Mouse (Mus musculus) hindbrain, embryonic 16.5 days (tissue): Measurements from ENCODE around the gene Fam240a. TPM values are rescaled to one million over a fixed set of nuclear protein-coding genes. Genes with fewer than 3 reads are reported as not detected.

Experiments
- ATAC-seq: fragments of 200-750 bp; cut with Nextera tagmentation; 2 replicates; pipeline ENCODE4 v1.8.0; 2017; ENCODE audit warnings: moderate TSS enrichment, moderate library complexity
- H3K27ac ChIP-seq: fragments of 300-500 bp; sonication (generic); 2 replicates; pipeline ENCODE4 v1.5.1; 2014; ENCODE audit warnings: low read depth, mild to moderate bottlenecking, control low read depth, low read length, moderate library complexity
- H3K27me3 ChIP-seq: fragments of 300-500 bp; sonication (generic); replicated peaks from 2 replicates; pipeline ENCODE4 v1.6.1; 2014; ENCODE audit warnings: low read length; ENCODE audit not compliant: control insufficient read depth, insufficient read depth
- H3K36me3 ChIP-seq: fragments of 300-500 bp; sonication (generic); 2 replicates; pipeline ENCODE4 v1.6.1; 2014; ENCODE audit warnings: mild to moderate bottlenecking, low read length, moderate library complexity, mixed read lengths; ENCODE audit not compliant: control insufficient read depth, insufficient read depth
- H3K4me1 ChIP-seq: fragments of 300-500 bp; sonication (generic); 2 replicates; pipeline ENCODE4 v1.6.1; 2014; ENCODE audit warnings: low read depth, low read length; ENCODE audit not compliant: control insufficient read depth, insufficient read depth
- H3K4me2 ChIP-seq: fragments of 300-500 bp; sonication (generic); 2 replicates; pipeline ENCODE4 v1.6.1; 2014; ENCODE audit warnings: mild to moderate bottlenecking, low read length, control low read depth, moderate library complexity
- H3K4me3 ChIP-seq: fragments of 300-500 bp; sonication (generic); 2 replicates; pipeline ENCODE4 v1.5.1; 2014; ENCODE audit warnings: mild to moderate bottlenecking, low read length, control low read depth, moderate library complexity
- H3K9ac ChIP-seq: fragments of 300-500 bp; sonication (generic); 2 replicates; pipeline ENCODE4 v1.6.1; 2014; ENCODE audit warnings: low read depth, mild to moderate bottlenecking, control low read depth, low read length, moderate library complexity
- H3K9me3 ChIP-seq: fragments of 300-500 bp; sonication (generic); 2 replicates; pipeline ENCODE4 v1.6.1; 2014; ENCODE audit warnings: mild to moderate bottlenecking, low read length, moderate library complexity; ENCODE audit not compliant: control insufficient read depth
- whole genome bisulfite sequencing: fragments of 180-500 bp; shearing (Covaris S2); extraction: QIAGEN DNeasy Blood & Tissue Kit; methylation state at CpG from one replicate; pipeline ENCODE4 v1.1.7; 2014; 5-methylcytosine and 5-hydroxymethylcytosine counted together
- microRNA-seq: library from miRNA; unstranded; fragments of <30 nt; microRNA quantifications from one replicate; pipeline ENCODE4, GENCODE M21; 2017
- polyA plus RNA-seq: library from polyadenylated mRNA; unstranded; fragments of >200 nt; fragmentation: Nextera tagmentation; extraction: Ambion mirVana; gene quantifications from 2 replicates; pipeline ENCODE4 v1.2.1, GENCODE M21; 2015

Fam240a gene
- polyA plus RNA-seq, 1 experiment from 2014 or later: not detected

DNA sequence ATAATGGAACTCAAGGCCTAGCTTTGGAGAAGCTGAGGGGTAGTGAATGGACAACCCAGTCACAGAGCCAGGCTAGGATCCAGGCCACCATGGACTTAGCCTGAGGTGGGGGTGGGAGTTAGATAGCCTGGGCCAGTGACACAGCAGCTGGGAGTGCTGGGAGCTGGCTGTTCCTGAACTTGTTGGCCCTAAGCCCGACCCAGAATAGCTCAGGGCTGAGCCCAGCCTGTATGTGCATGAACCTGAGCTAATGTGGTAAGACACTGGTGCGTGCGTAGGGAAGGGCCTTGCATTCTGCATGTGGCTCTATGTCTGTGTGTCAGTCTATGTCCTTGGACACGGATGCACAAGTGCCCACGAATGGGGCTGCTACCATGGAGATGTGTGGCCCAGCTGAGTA, 38.8 kb downstream of the Fam240a start:
- H3K36me3 ChIP-seq: no peaks in the 10 kb centered on the region
- H3K4me1 ChIP-seq: peaks cover 41% of the 10 kb centered on the region
- H3K27ac ChIP-seq: no peak overlapping the region
- ATAC-seq: peak; percentile 27; the same call in 1 of the 2 replicates
- H3K9ac ChIP-seq: no peak overlapping the region
- H3K27me3 ChIP-seq: peaks cover 15% of the 10 kb centered on the region
- H3K9me3 ChIP-seq: no peaks in the 10 kb centered on the region
- no peak overlapping the region for H3K4me2 ChIP-seq
- no peak overlapping the region for H3K4me3 ChIP-seq
- 77% methylated on average over 5 of the region's 5 CpGs for WGBS

DNA sequence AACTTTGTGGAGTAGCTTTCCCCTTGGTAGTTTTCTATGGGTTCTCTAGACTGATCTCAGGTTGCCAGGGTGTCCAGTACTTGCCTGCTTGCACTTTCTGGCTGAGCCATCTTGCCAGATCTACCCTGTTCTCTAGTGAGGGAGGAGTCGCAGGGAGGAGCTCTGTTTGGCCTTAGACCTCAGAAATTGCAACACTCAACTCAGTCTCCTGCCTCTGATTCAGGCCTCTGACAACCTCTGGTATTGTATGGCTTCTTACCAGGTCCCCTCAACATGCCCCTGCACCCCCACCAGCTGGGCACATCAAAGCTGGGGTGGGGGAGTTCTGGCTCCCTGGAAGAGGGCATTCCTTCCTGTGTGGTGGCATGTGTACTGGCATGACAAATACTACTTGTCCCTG, 39.3 kb downstream of the Fam240a start:
- H3K27ac ChIP-seq: no peak overlapping the region
- H3K4me3 ChIP-seq: no peak overlapping the region
- H3K4me2 ChIP-seq: no peak overlapping the region
- H3K27me3 ChIP-seq: peaks cover 15% of the 10 kb centered on the region
- H3K36me3 ChIP-seq: no peaks in the 10 kb centered on the region
- ATAC-seq: no peak
- H3K9ac ChIP-seq: no peak overlapping the region
- no peaks in the 10 kb centered on the region for H3K9me3 ChIP-seq
- peaks cover 41% of the 10 kb centered on the region for H3K4me1 ChIP-seq
- 100% methylated on average over 1 of the region's 1 CpGs for WGBS

DNA sequence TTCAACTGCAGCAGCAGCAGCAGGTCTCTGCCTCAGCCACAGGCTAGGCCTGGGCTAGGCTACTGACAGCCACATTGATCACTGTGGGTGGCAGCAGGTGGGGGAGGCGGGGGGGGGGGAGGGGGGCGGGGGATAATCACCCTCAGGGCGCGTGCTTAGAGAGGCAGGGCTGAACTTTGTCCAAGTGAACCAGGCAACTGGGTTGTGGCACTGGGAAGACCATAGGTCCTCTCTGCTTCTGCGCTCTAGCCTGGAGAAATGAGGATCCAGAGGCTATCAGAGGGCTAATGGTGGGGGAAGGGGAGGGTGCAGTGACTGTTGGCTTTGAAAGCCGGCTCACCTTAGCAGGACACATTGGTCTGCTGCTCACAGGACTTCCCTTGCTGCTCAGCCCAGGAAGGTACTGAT, 41.4 kb downstream of the Fam240a start:
- no peak; the same call in 1 of the 2 replicates for ATAC-seq
- no peak overlapping the region for H3K9ac ChIP-seq
- 9% methylated on average over 6 of the region's 6 CpGs for WGBS
- no peaks in the 10 kb centered on the region for H3K9me3 ChIP-seq
- no peak overlapping the region for H3K4me3 ChIP-seq
- peaks cover 34% of the 10 kb centered on the region for H3K4me1 ChIP-seq
- peaks cover 4% of the 10 kb centered on the region for H3K27me3 ChIP-seq
- peak overlapping the region; percentile 58 for H3K27ac ChIP-seq
- no peaks in the 10 kb centered on the region for H3K36me3 ChIP-seq
- H3K4me2 ChIP-seq: no peak overlapping the region

DNA sequence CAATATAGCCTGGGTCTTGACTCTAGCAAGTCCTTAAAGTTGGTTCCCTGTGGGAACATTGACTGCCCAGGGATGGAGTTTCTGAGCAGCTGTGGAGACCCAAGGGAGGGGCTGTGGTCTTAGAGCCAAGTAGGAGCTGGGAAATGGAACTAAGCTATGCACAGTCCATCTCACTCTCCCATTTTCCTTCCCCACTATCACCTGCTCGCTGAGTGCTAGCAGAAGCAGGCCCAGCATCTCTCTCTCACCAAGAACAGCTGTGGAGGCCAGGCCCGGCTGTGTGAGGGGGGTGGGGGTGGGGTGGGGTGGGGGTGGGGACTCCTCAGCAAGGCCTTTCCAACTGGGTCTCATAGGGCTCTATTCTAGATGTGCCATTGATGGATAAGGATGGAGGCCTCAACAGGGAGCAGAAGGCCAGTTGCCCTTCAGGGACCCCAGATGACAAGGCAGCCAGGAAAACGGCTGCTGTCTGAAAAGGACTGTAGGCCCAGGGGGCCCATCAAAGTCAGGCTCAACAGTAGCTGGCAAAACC, 41.9 kb downstream of the Fam240a start:
- no peak overlapping the region for H3K4me3 ChIP-seq
- no peaks in the 10 kb centered on the region for H3K36me3 ChIP-seq
- peaks cover 30% of the 10 kb centered on the region for H3K4me1 ChIP-seq
- H3K9me3 ChIP-seq: no peaks in the 10 kb centered on the region
- 0% methylated on average over 3 of the region's 3 CpGs for WGBS
- peak; percentile 38 for ATAC-seq
- peak overlapping the region; percentile 72 for H3K4me2 ChIP-seq
- peak overlapping the region; percentile 58 for H3K27ac ChIP-seq
- H3K27me3 ChIP-seq: peaks cover 1% of the 10 kb centered on the region; the same call in 1 of the 2 replicates
- H3K9ac ChIP-seq: no peak overlapping the region

DNA sequence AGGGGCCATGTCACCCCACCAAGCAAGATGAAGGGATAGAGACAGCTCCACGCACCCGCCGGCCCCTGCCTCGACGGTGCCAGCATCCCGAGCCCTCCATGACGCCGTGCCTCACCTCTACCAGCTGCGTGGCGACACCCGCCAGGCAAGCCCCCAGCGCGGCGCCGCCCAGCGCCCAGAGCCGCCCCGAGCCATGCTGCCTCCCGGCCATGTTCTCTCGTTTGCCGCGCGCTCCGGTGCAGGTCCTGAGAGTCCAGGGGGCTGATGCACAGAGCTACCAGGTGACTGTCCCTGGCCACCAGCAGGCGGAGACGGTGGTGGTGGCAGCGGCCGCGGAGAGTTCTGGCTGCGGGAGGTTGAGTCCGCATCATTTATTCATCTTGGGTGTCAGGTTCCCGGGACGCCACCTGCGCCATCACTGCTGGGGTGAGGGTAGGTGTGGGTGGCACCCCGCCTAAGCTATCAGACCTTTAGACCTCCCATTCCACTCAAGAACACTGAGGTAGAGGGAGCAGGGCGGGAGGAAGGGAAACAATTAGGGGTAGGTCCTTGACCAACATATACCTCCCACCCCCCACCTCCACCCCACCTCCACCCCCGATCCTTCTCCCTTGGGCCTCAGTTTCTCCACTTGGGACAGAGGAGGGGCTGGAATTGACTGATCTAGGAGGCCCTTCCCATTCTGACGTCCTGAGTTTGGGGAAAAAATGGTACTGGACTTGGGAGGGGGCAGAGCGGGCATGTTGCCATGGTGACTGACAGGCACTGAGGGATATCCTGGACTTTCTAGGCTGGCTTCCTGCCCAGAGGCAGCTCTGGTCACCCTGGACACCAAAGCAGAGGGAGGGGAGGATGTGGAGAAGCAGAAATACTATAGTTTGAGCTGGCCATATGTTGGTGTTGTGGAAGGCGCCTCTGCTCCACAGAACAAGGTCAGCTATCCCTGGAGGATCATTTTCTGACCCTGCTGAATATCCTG, 42.7 kb downstream of the Fam240a start:
- peak; percentile 81 for ATAC-seq
- no peaks in the 10 kb centered on the region for H3K9me3 ChIP-seq
- H3K4me3 ChIP-seq: peak overlapping the region; percentile 43
- no peaks in the 10 kb centered on the region; the same call in 1 of the 2 replicates for H3K27me3 ChIP-seq
- peaks cover 25% of the 10 kb centered on the region for H3K4me1 ChIP-seq
- WGBS: 5% methylated on average over 39 of the region's 40 CpGs
- peak overlapping the region; percentile 72 for H3K4me2 ChIP-seq
- peak overlapping the region; percentile 61 for H3K9ac ChIP-seq
- no peaks in the 10 kb centered on the region for H3K36me3 ChIP-seq
- H3K27ac ChIP-seq: peak overlapping the region; percentile 58

DNA sequence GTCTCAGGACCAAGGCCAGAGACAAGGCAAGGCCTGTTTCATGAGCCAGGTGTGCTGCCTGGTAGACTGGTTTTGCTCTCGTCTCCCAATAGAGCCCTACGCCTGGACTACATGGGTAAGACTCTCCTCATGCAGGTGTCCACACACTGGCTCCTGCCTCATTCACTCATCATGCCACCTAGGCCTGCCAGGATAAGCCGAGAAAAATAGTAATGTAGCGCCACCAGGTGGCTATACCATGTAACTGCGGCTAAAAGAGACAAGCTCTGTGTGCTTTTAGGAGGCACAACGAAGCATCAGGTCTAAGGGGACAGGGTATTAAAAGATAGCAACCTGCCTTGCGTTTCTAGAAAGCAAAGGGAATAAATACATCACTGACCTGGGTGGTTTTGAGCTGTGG, 45.6 kb downstream of the Fam240a start:
- ATAC-seq: no peak

More for the DNA sequence above, 45.6 kb downstream of the Fam240a start:
- Histone ChIP-seq H3K27ac (no peak overlapping the region), H3K36me3 (no peaks in the 10 kb centered on the region), H3K4me2 (no peak overlapping the region), H3K4me1 (peaks cover 23% of the 10 kb centered on the region), H3K9ac (no peak overlapping the region), H3K9me3 (no peaks in the 10 kb centered on the region), H3K27me3 (no peaks in the 10 kb centered on the region; the same call in 1 of the 2 replicates), H3K4me3 (no peak overlapping the region)
- WGBS: 22% methylated on average over 7 of the region's 7 CpGs

Small RNAs within 50 kb of the gene (microRNA-seq; reads per million reads assigned to microRNA genes)
- not detected for gene Gm24269

Other genes starting within 250 kb of the Fam240a start
- 1.1 and 2.3 TPM in 2 replicates for gene Myl3, start 175.0 kb downstream of the Fam240a start, polyA plus RNA-seq
- gene Pth1r, start 169.7 kb downstream of the Fam240a start, polyA plus RNA-seq: 12.3 and 13.6 TPM in 2 replicates
- not detected in 2 replicates for gene Prss42, start 118.7 kb downstream of the Fam240a start, polyA plus RNA-seq
- gene Prss44, start 102.9 kb downstream of the Fam240a start, polyA plus RNA-seq: not detected in 2 replicates
- gene Prss43, start 90.2 kb downstream of the Fam240a start, polyA plus RNA-seq: 0.06 TPM in 1 of 2 replicates, not detected in the other
- 0.12 and 0.29 TPM in 2 replicates for gene Prss45, start 82.3 kb downstream of the Fam240a start, polyA plus RNA-seq
- not detected in 2 replicates for gene Prss46, start 72.4 kb downstream of the Fam240a start, polyA plus RNA-seq
- 0.49 and 0.71 TPM in 2 replicates for gene Prss50, start 58.9 kb downstream of the Fam240a start, polyA plus RNA-seq
- gene Als2cl, start 37.0 kb downstream of the Fam240a start, polyA plus RNA-seq: 2.1 and 2.7 TPM in 2 replicates
- gene Tmie, start 36.7 kb downstream of the Fam240a start, polyA plus RNA-seq: 5.2 and 6.2 TPM in 2 replicates
- gene Tdgf1, start 29.3 kb upstream of the Fam240a start, polyA plus RNA-seq: 0.20 and 0.28 TPM in 2 replicates
- gene Lrrc2, start 34.7 kb upstream of the Fam240a start, polyA plus RNA-seq: 1.1 and 1.2 TPM in 2 replicates
- not detected in 2 replicates for gene Rtp3, start 73.7 kb upstream of the Fam240a start, polyA plus RNA-seq
- gene Ltf, start 102.4 kb upstream of the Fam240a start, polyA plus RNA-seq: 1.0 and 1.3 TPM in 2 replicates
- 0.86 and 1.2 TPM in 2 replicates for gene Ccrl2, start 140.7 kb upstream of the Fam240a start, polyA plus RNA-seq
- gene Lrrfip2, start 200.7 kb upstream of the Fam240a start, polyA plus RNA-seq: 46.5 and 47.1 TPM in 2 replicates